Mouse (Mus musculus): ENCODE data around the gene Ndufa5. TPM values are rescaled to one million over a fixed set of nuclear protein-coding genes. Genes with fewer than 3 reads are reported as not detected.

Gene Ndufa5
- polyA plus RNA-seq (2015; fragmentation: Nextera tagmentation; extraction: Ambion mirVana): 360 and 376 TPM in 2 replicates

GRCm38 (mm10) chr6:24527155-24528063, at the start of gene Ndufa5:
Ndufa5 (minus strand) TSS chr6:24528013.
- peak within 1 kb of the TSS; percentile 86 for H3K4me2 ChIP-seq (replicated peaks)
- H3K9me3 ChIP-seq: no peaks in the 10 kb centered on the region
- peaks cover 5% of the 10 kb centered on the region for H3K36me3 ChIP-seq
- WGBS: under 1% methylated on average over 53 of the region's 53 CpGs
- peak within 1 kb of the TSS; percentile 44; the same call in 1 of the 2 replicates for H3K27ac ChIP-seq
- peak within 1 kb of the TSS; percentile 83 for H3K4me3 ChIP-seq (replicated peaks)
- peak within 1 kb of the TSS; percentile 82 for H3K9ac ChIP-seq (replicated peaks)
- peak; percentile 98 for ATAC-seq
- peaks cover 22% of the 10 kb centered on the region for H3K4me1 ChIP-seq (replicated peaks)
- no peaks in the 10 kb centered on the region for H3K27me3 ChIP-seq

- ATAC-seq: no peak
- no peak overlapping the region for H3K9ac ChIP-seq (replicated peaks)
- H3K4me2 ChIP-seq (replicated peaks): no peak overlapping the region
- H3K27ac ChIP-seq: no peak overlapping the region
- no peaks in the 10 kb centered on the region for H3K27me3 ChIP-seq
- H3K36me3 ChIP-seq: no peaks in the 10 kb centered on the region
- H3K4me3 ChIP-seq (replicated peaks): no peak overlapping the region
- no peaks in the 10 kb centered on the region for H3K4me1 ChIP-seq (replicated peaks)
- no peaks in the 10 kb centered on the region for H3K9me3 ChIP-seq
Measured at GRCm38 (mm10) chr6:24573319-24573718, 45.5 kb upstream of the Ndufa5 start.

- Histone ChIP-seq H3K27me3 (no peaks in the 10 kb centered on the region), H3K4me2 (replicated peaks) (no peak overlapping the region), H3K9ac (replicated peaks) (no peak overlapping the region), H3K36me3 (no peaks in the 10 kb centered on the region), H3K4me1 (replicated peaks) (no peaks in the 10 kb centered on the region), H3K4me3 (replicated peaks) (no peak overlapping the region), H3K9me3 (no peaks in the 10 kb centered on the region), H3K27ac (no peak overlapping the region)
- WGBS: 93% methylated on average over 14 of the region's 14 CpGs
- no peak for ATAC-seq
Measured at GRCm38 (mm10) chr6:24572431-24572830, 44.6 kb upstream of the Ndufa5 start.

- H3K36me3 ChIP-seq: no peaks in the 10 kb centered on the region
- H3K4me1 ChIP-seq (replicated peaks): no peaks in the 10 kb centered on the region
- WGBS: 81% methylated on average over 6 of the region's 6 CpGs
- no peak overlapping the region for H3K27ac ChIP-seq
- H3K27me3 ChIP-seq: no peaks in the 10 kb centered on the region
- no peaks in the 10 kb centered on the region for H3K9me3 ChIP-seq
- H3K4me3 ChIP-seq (replicated peaks): no peak overlapping the region
- no peak overlapping the region for H3K4me2 ChIP-seq (replicated peaks)
- H3K9ac ChIP-seq (replicated peaks): no peak overlapping the region
- no peak for ATAC-seq
Measured at GRCm38 (mm10) chr6:24571126-24571525, 43.3 kb upstream of the Ndufa5 start.

- no peak overlapping the region for H3K4me3 ChIP-seq (replicated peaks)
- H3K36me3 ChIP-seq: no peaks in the 10 kb centered on the region
- H3K27ac ChIP-seq: no peak overlapping the region
- peak; percentile 48; the same call in 1 of the 2 replicates for ATAC-seq
- H3K4me2 ChIP-seq (replicated peaks): no peak overlapping the region
- 73% methylated on average over 11 of the region's 11 CpGs for WGBS
- no peak overlapping the region for H3K9ac ChIP-seq (replicated peaks)
- no peaks in the 10 kb centered on the region for H3K9me3 ChIP-seq
- H3K27me3 ChIP-seq: no peaks in the 10 kb centered on the region
- no peaks in the 10 kb centered on the region for H3K4me1 ChIP-seq (replicated peaks)
Measured at GRCm38 (mm10) chr6:24570278-24570677, 42.5 kb upstream of the Ndufa5 start.

GRCm38 (mm10) chr6:24569711-24570110, 41.9 kb upstream of the Ndufa5 start:
- H3K9me3 ChIP-seq: no peaks in the 10 kb centered on the region
- no peaks in the 10 kb centered on the region for H3K36me3 ChIP-seq
- H3K27ac ChIP-seq: no peak overlapping the region
- no peak overlapping the region for H3K9ac ChIP-seq (replicated peaks)
- no peak overlapping the region for H3K4me3 ChIP-seq (replicated peaks)
- ATAC-seq: no peak
- WGBS: 91% methylated on average over 1 of the region's 1 CpGs
- no peaks in the 10 kb centered on the region for H3K4me1 ChIP-seq (replicated peaks)
- no peaks in the 10 kb centered on the region for H3K27me3 ChIP-seq
- H3K4me2 ChIP-seq (replicated peaks): no peak overlapping the region

- Histone ChIP-seq H3K4me3 (replicated peaks) (no peak overlapping the region), H3K27me3 (no peaks in the 10 kb centered on the region), H3K9me3 (no peaks in the 10 kb centered on the region), H3K36me3 (no peaks in the 10 kb centered on the region), H3K4me2 (replicated peaks) (no peak overlapping the region), H3K9ac (replicated peaks) (no peak overlapping the region), H3K27ac (no peak overlapping the region), H3K4me1 (replicated peaks) (no peaks in the 10 kb centered on the region)
- ATAC-seq: no peak
- 84% methylated on average over 5 of the region's 5 CpGs for WGBS
Measured at GRCm38 (mm10) chr6:24568963-24569362, 41.1 kb upstream of the Ndufa5 start.

- Histone ChIP-seq H3K4me3 (replicated peaks) (no peak overlapping the region), H3K4me1 (replicated peaks) (no peaks in the 10 kb centered on the region), H3K27me3 (no peaks in the 10 kb centered on the region), H3K9ac (replicated peaks) (no peak overlapping the region), H3K36me3 (no peaks in the 10 kb centered on the region), H3K4me2 (replicated peaks) (no peak overlapping the region), H3K27ac (no peak overlapping the region), H3K9me3 (no peaks in the 10 kb centered on the region)
- no peak for ATAC-seq
- WGBS: 98% methylated on average over 1 of the region's 1 CpGs
Measured at GRCm38 (mm10) chr6:24564886-24565285, 37.1 kb upstream of the Ndufa5 start.

GRCm38 (mm10) chr6:24564081-24564480, 36.3 kb upstream of the Ndufa5 start:
- Histone ChIP-seq H3K9ac (replicated peaks) (no peak overlapping the region), H3K9me3 (no peaks in the 10 kb centered on the region), H3K36me3 (no peaks in the 10 kb centered on the region), H3K27me3 (no peaks in the 10 kb centered on the region), H3K4me3 (replicated peaks) (no peak overlapping the region), H3K27ac (no peak overlapping the region), H3K4me1 (replicated peaks) (no peaks in the 10 kb centered on the region), H3K4me2 (replicated peaks) (no peak overlapping the region)
- WGBS: 85% methylated on average over 9 of the region's 9 CpGs
- ATAC-seq: no peak

GRCm38 (mm10) chr6:24555488-24555887, 27.7 kb upstream of the Ndufa5 start:
- no peaks in the 10 kb centered on the region for H3K4me1 ChIP-seq (replicated peaks)
- no peak overlapping the region for H3K4me3 ChIP-seq (replicated peaks)
- H3K4me2 ChIP-seq (replicated peaks): no peak overlapping the region
- no peak overlapping the region for H3K27ac ChIP-seq
- no peaks in the 10 kb centered on the region for H3K36me3 ChIP-seq
- WGBS: 85% methylated on average over 2 of the region's 2 CpGs
- no peaks in the 10 kb centered on the region for H3K9me3 ChIP-seq
- no peaks in the 10 kb centered on the region for H3K27me3 ChIP-seq
- no peak for ATAC-seq
- no peak overlapping the region for H3K9ac ChIP-seq (replicated peaks)

- Histone ChIP-seq H3K4me2 (replicated peaks) (no peak overlapping the region), H3K9me3 (no peaks in the 10 kb centered on the region), H3K36me3 (no peaks in the 10 kb centered on the region), H3K9ac (replicated peaks) (no peak overlapping the region), H3K27me3 (no peaks in the 10 kb centered on the region), H3K4me1 (replicated peaks) (no peaks in the 10 kb centered on the region), H3K27ac (no peak overlapping the region), H3K4me3 (replicated peaks) (no peak overlapping the region)
- 85% methylated on average over 11 of the region's 11 CpGs for WGBS
- no peak for ATAC-seq
Measured at GRCm38 (mm10) chr6:24554427-24555086, 26.7 kb upstream of the Ndufa5 start.

GRCm38 (mm10) chr6:24552046-24552445, 24.2 kb upstream of the Ndufa5 start:
- H3K36me3 ChIP-seq: no peaks in the 10 kb centered on the region
- no peaks in the 10 kb centered on the region for H3K4me1 ChIP-seq (replicated peaks)
- no peak overlapping the region for H3K4me3 ChIP-seq (replicated peaks)
- ATAC-seq: no peak
- H3K9me3 ChIP-seq: no peaks in the 10 kb centered on the region
- no peak overlapping the region for H3K9ac ChIP-seq (replicated peaks)
- no peak overlapping the region for H3K4me2 ChIP-seq (replicated peaks)
- no peak overlapping the region for H3K27ac ChIP-seq
- 83% methylated on average over 7 of the region's 7 CpGs for WGBS
- H3K27me3 ChIP-seq: no peaks in the 10 kb centered on the region
